Mouse (Mus musculus): ENCODE measurements around the gene Gm10803. TPM values are rescaled to one million over a fixed set of nuclear protein-coding genes. Genes with fewer than 3 reads are reported as not detected.

The Gm10803 gene
- polyA plus RNA-seq, 1 experiment from 2014 or later = not detected

DNA sequence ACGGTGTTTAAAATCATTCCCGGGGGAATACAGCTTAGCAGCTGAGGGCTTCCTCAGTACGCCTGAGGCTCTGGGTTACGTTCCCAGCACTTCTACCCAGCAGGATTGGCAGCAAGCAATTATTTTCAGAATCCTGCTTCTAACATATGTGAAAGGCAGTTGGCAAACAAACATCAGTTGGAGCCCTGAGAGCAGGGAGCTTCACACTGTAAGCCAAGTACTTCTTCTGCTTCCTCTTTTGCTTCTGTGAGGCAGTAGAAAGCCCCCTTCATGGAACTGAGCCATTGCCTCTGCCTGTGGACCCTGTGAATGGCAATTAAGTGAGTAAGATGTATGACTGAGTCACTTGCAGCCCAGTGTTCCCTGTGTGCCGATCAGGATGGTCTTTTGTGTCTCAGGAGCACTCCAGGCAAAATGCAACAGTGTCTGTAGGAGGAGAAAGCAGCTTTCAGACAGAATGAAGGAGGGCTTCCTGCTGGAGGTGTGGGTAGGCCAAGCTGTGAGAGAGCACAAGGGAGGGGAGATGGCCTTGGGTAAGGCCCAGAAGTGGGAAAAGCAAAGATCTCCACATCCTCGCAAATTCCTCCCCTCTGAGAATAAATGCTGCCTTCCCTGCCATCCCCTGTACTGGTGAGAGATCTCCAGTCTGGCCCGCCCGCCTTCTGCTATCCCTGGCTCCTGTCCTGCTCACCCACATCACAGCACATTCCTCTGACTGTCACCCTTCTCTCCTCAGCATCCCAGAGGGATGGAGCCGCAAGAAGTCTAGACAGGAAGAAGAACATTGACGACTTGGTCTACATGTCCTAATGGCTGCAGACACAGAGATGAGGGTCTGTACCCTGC, 7.5 kb upstream of the Gm10803 start:
- Histone ChIP-seq H3K9me3 (ENCODE audit: control insufficient read depth) (no peaks in the 10 kb centered on the region), H3K27ac (ENCODE audit: low read depth, low read length) (no peak overlapping the region), H3K4me2 (replicated peaks; ENCODE audit: low read depth) (no peak overlapping the region), H3K4me1 (replicated peaks; ENCODE audit: control insufficient read depth, insufficient read depth, low read length) (no peaks in the 10 kb centered on the region), H3K9ac (ENCODE audit: low read depth, low read length) (no peak overlapping the region), H3K27me3 (replicated peaks; ENCODE audit: control insufficient read depth, insufficient read depth, low read length) (no peaks in the 10 kb centered on the region), H3K36me3 (ENCODE audit: control insufficient read depth, insufficient read depth) (no peaks in the 10 kb centered on the region), H3K4me3 (ENCODE audit: low read depth, low read length) (no peak overlapping the region)
- TF ChIP-seq CTCF (IDR thresholded peaks at IDR 0.05; ENCODE audit: low read depth) = no peak
- 74% methylated on average over 10 of the region's 10 CpGs for WGBS
- no peak for ATAC-seq

DNA sequence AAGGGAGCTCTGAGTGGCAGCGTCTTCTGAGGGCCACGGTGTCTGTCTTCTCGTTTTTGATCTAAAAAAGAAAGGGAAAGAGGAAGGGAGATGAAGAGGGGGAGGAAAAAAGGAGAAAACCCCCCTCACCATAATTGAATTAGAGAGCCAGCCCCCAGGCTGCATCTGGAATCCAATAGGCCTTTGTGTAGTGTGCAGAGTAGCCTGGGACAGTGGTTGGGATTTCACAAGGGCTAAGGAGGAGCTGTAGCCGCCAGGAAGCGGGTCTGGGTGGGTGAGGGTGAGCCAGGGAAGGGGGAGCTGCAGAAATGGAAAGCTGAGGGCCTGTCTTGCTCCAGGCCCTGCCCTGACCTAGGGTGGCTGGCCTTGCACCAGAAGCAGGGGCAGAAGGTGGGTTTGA, 6.5 kb upstream of the Gm10803 start:
- no peak overlapping the region for H3K4me3 ChIP-seq (ENCODE audit: low read depth, low read length)
- H3K27me3 ChIP-seq (replicated peaks; ENCODE audit: control insufficient read depth, insufficient read depth, low read length) = no peaks in the 10 kb centered on the region
- ATAC-seq = no peak
- no peaks in the 10 kb centered on the region for H3K36me3 ChIP-seq (ENCODE audit: control insufficient read depth, insufficient read depth)
- 79% methylated on average over 5 of the region's 5 CpGs for WGBS
- H3K4me1 ChIP-seq (replicated peaks; ENCODE audit: control insufficient read depth, insufficient read depth, low read length) = no peaks in the 10 kb centered on the region
- no peak overlapping the region for H3K9ac ChIP-seq (ENCODE audit: low read depth, low read length)
- TF ChIP-seq CTCF (IDR thresholded peaks at IDR 0.05; ENCODE audit: low read depth) = no peak
- no peaks in the 10 kb centered on the region for H3K9me3 ChIP-seq (ENCODE audit: control insufficient read depth)
- H3K4me2 ChIP-seq (replicated peaks; ENCODE audit: low read depth) = no peak overlapping the region
- H3K27ac ChIP-seq (ENCODE audit: low read depth, low read length) = no peak overlapping the region

DNA sequence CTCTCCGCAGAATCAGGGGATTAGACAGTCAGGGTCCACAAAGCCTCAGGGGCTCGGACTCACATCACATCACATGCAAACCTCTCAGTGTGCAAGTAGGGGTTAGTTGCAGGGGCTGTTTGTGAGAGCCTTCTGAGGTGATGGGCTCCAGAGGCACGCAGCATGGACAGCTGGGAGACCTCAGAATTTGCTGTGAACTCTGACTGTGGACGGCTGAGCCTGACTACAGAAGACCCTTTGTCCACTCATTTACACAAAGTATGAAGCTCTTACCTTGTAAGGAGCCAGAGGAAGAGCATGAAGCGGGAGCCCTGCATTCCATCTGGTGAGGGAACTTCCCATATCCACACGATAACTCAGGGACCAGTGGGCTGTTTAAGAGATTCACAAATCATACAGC, 5.3 kb downstream of the Gm10803 start:
- no peaks in the 10 kb centered on the region for H3K36me3 ChIP-seq (ENCODE audit: control insufficient read depth, insufficient read depth)
- no peak overlapping the region for H3K4me2 ChIP-seq (replicated peaks; ENCODE audit: low read depth)
- TF ChIP-seq CTCF (IDR thresholded peaks at IDR 0.05; ENCODE audit: low read depth) = no peak
- H3K9me3 ChIP-seq (ENCODE audit: control insufficient read depth) = no peaks in the 10 kb centered on the region
- no peak overlapping the region for H3K27ac ChIP-seq (ENCODE audit: low read depth, low read length)
- H3K4me3 ChIP-seq (ENCODE audit: low read depth, low read length) = no peak overlapping the region
- H3K27me3 ChIP-seq (replicated peaks; ENCODE audit: control insufficient read depth, insufficient read depth, low read length) = no peaks in the 10 kb centered on the region
- H3K9ac ChIP-seq (ENCODE audit: low read depth, low read length) = no peak overlapping the region
- H3K4me1 ChIP-seq (replicated peaks; ENCODE audit: control insufficient read depth, insufficient read depth, low read length) = no peaks in the 10 kb centered on the region
- WGBS = 38% methylated on average over 6 of the region's 6 CpGs
- ATAC-seq = no peak

DNA sequence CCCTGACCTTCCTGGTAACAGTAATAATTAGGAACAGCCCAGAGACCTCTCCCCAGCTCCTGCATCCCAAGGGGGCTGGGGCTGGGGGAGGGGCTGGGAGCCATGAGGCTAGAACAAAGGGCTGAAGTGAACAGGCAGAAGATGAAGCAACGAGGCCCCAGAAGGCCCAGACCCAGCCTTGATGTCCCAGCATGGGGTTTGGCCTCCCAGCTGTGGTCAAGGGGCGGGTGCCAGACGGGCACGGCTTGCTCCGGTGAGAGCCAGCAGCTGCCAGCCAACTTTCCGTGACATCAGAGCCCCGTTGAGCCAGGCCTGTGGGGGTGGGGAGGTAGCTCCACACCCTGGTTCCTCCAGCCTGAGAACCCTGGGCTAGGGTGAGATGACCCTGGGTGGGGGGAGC, 7.3 kb downstream of the Gm10803 start:
- TF ChIP-seq CTCF (IDR thresholded peaks at IDR 0.05; ENCODE audit: low read depth) = no peak
- Histone ChIP-seq H3K4me1 (replicated peaks; ENCODE audit: control insufficient read depth, insufficient read depth, low read length) (no peaks in the 10 kb centered on the region), H3K27ac (ENCODE audit: low read depth, low read length) (no peak overlapping the region), H3K4me2 (replicated peaks; ENCODE audit: low read depth) (no peak overlapping the region), H3K4me3 (ENCODE audit: low read depth, low read length) (no peak overlapping the region), H3K27me3 (replicated peaks; ENCODE audit: control insufficient read depth, insufficient read depth, low read length) (no peaks in the 10 kb centered on the region), H3K9ac (ENCODE audit: low read depth, low read length) (no peak overlapping the region), H3K9me3 (ENCODE audit: control insufficient read depth) (no peaks in the 10 kb centered on the region), H3K36me3 (ENCODE audit: control insufficient read depth, insufficient read depth) (no peaks in the 10 kb centered on the region)
- ATAC-seq = no peak
- WGBS = 47% methylated on average over 7 of the region's 7 CpGs

DNA sequence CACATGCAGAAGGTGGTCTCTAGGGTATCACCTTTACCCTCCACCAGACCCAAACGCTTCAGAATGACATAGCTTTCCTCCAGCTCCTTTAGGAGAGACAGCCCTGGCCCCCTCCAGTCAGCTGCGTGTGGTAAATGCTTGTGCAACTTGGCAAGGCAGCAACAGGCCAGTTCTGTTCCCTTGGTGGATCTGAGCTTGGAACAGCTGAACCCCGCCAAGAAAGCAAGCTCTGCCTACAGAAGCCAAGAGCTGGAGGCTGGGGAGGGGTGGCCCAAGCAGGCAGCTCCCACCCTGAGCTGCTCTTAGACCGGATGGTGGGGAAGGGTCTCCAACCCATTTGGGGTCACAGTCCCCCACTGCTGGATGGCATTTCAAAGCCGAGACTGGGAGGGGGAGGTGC, 12.2 kb downstream of the Gm10803 start:
- 66% methylated on average over 5 of the region's 5 CpGs for WGBS
- no peak for ATAC-seq
- Histone ChIP-seq H3K9ac (ENCODE audit: low read depth, low read length) (no peak overlapping the region), H3K4me1 (replicated peaks; ENCODE audit: control insufficient read depth, insufficient read depth, low read length) (no peaks in the 10 kb centered on the region), H3K36me3 (ENCODE audit: control insufficient read depth, insufficient read depth) (no peaks in the 10 kb centered on the region), H3K9me3 (ENCODE audit: control insufficient read depth) (no peaks in the 10 kb centered on the region), H3K27ac (ENCODE audit: low read depth, low read length) (no peak overlapping the region), H3K27me3 (replicated peaks; ENCODE audit: control insufficient read depth, insufficient read depth, low read length) (no peaks in the 10 kb centered on the region), H3K4me2 (replicated peaks; ENCODE audit: low read depth) (no peak overlapping the region), H3K4me3 (ENCODE audit: low read depth, low read length) (no peak overlapping the region)
- no peak for TF ChIP-seq CTCF (IDR thresholded peaks at IDR 0.05; ENCODE audit: low read depth)

DNA sequence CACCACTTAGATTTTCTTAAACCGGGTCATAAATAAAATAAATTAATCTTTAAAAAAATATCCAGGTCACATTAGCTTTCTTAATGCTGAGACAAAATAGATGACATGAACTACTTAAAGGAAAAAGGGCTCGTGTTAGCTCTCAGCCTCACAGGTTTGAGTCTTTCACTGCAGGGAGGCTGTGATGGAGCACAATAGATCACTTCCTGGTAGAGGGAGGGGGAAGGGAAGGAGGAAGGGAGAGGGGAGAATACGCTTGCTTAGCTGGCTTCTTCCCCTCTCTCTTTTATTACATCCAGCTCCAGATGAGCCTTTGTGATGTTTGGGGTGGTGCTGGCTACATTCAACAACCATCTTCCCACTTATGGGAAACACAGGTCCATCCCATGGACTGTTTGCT, 20.9 kb downstream of the Gm10803 start:
- Histone ChIP-seq H3K4me2 (replicated peaks; ENCODE audit: low read depth) (no peak overlapping the region), H3K27ac (ENCODE audit: low read depth, low read length) (no peak overlapping the region), H3K4me1 (replicated peaks; ENCODE audit: control insufficient read depth, insufficient read depth, low read length) (no peaks in the 10 kb centered on the region), H3K27me3 (replicated peaks; ENCODE audit: control insufficient read depth, insufficient read depth, low read length) (no peaks in the 10 kb centered on the region), H3K9ac (ENCODE audit: low read depth, low read length) (no peak overlapping the region), H3K4me3 (ENCODE audit: low read depth, low read length) (no peak overlapping the region), H3K36me3 (ENCODE audit: control insufficient read depth, insufficient read depth) (no peaks in the 10 kb centered on the region), H3K9me3 (ENCODE audit: control insufficient read depth) (no peaks in the 10 kb centered on the region)
- no peak for TF ChIP-seq CTCF (IDR thresholded peaks at IDR 0.05; ENCODE audit: low read depth)
- no peak for ATAC-seq
- WGBS = 37% methylated on average over 3 of the region's 3 CpGs
